Mouse (Mus musculus) spleen, postnatal 36 days (tissue): Measurements from ENCODE around the gene Rab31.

Experiments used
- DNase-seq, 2 experiments: peaks; one replicate each; pipeline ENCODE4 v3.0.0; 2022; ENCODE audit warnings: low spot score in 2 of 2, mixed read lengths in 1 of 2

Gene Rab31

DNA sequence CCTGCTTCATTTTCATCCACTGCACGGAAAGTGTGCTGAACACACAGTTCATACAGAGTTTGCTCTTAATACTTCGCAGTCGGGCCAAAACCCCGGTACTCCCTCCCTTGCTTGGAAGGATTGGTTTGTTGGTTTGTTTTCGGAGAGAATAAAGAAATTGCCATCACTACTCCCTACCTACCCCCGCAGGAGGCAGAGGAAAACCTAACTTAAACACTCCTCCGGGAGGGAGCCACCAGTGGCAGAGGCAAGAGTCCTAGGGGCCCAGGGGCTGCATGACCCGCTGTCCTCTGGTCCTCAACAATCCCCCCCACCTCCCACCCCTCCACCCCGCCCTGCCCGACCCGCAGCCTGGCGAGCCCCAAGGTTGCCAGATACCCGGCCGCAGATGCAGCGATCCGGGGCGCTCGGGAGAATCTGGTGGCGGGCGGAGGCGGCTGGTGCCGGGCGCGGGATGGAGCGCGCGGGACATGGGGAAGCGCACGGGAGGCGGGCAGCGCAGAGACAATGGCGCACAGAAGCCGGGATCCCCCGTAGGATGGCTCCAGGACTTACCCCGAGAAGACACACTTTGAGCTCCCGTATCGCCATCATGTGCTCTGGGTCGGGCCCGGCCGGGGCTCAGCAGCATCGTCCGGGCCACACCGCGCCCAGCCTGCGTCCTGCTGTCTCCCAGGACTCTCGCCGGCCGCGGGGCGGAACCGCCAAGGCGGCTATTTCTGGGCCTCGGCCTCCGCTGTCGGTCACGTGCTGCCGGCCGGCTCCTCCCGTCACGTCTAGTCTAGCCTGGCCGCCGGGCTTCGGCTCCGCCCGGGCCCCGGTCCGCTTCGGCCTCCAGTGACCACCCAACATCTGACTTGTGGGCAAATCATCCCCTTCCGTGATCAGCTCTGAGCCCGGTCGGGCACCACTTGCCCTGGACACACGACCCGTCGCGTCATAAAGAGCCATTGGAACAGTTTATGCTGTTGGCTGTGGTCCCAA lies at the start of gene Rab31:
Rab31 (minus strand) TSS at position 802 of the 984 bp plus-strand sequence.
- peak; percentile 66 to 71 for DNase-seq

DNA sequence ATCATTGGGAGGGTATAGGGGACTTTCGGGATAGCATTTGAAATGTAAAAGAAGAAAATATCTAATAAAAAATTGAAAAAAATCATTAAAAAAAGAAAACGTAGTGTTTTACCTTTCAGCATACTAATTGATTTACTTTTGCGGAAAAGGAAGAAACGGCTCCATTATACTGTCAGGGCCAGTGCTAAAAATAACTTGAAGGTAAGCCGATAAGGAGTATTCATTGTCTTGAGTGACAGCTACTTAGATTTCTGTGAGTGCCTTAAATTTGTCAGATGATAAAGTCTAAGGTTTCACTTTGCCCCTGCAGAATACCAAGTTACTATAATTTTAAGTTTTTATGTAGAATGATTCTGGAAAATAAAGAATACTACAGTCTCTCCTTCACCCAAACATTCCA lies 47.6 kb upstream of the Rab31 start:
- no peak for DNase-seq

DNA sequence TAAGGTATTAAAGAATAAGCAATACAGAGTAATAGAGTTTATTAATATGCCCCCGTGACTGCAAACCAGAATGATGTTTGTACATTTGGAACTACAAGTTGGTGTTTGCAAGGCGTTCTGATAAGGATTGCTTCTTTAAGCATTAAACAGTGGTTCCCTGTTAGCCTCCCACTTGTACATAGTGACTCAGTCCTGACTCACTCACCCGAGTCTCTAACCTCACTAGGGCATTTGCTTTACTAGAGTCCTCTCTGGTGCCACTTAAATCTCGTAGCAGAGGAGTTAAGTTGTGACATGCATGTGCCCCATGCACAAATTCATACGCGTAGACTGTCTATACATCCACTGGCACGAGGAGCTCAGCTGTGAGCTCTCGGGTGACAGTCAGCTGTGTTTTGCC lies 41.2 kb upstream of the Rab31 start:
- no peak for DNase-seq

DNA sequence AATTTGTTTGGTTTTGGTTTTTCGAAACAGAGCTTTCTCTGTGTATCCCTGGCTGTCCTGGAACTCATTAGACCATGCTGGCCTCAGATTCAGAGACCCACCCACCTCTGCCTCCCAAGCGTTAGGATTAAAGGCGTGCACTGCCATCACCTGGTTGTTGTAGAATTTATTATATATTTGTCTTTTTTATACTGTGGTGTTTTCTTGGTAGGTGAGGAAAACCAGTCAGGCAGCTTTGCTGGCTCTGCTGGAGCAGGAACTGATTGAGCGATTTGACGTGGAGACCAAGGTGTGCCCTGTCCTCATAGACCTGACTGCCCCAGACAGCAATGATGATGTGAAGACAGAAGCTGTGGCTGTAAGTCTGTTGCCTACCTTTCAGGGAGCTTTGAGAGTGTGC lies 38.5 kb upstream of the Rab31 start:
- no peak for DNase-seq

DNA sequence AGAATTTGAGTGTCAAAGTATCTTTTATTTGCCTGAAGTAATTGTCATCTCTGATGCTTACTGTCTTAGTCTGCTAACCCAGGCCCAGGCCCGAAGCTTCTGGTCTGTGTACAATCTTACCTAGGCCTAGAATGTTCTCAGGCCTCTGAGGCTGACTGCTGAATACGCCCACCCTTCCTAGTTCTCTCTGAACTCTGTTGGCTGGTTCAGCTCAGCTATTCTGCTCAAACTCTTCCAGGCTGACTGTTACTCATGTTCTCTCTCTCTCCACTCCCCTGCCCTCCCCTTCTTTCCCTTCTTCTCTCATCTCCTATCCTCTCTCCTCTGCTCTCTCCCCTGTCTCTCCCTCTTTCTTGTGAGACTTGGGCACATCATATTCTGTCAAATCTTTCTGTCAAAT lies 33.9 kb upstream of the Rab31 start:
- DNase-seq = no peak

DNA sequence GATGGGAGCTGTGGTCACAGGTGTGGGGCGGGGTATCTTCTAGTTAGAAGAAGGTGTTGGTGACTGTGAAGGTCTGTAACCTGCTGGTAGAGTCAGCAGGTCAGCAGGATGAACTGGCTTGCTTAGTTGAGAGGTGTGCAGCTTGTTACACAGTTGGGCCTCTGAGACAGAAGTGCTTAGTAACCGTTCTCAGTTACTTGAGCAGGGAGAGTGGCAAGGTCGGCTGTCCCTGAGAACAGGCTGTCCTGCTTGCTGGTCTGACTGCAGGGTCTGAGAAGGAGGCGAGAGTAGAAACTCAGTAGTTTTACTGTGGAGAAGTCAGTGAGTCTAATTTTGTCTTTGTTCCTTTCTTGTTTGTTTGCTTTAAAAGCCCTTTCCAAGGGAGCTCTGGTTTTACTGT lies 33.4 kb upstream of the Rab31 start:
- DNase-seq = no peak

DNA sequence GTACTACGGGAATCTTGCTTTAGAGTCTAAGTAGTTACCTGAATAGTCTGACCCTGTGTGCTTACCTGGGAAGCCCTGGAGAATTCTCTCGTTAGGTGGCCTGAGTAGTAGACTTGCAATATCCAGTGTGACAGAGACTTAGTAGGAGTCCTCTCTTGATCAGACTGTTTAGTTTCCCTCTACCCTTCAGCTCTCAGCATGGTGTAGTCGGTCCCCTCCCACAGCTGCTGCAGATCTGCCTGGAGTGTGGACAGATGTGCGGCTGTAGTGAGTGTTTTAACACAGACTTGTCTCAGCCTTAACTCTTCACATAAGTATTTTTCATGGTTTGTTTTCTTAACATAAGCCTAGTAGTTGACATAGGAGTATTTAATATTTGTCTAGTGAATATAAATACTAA lies 29.5 kb upstream of the Rab31 start:
- no peak for DNase-seq

DNA sequence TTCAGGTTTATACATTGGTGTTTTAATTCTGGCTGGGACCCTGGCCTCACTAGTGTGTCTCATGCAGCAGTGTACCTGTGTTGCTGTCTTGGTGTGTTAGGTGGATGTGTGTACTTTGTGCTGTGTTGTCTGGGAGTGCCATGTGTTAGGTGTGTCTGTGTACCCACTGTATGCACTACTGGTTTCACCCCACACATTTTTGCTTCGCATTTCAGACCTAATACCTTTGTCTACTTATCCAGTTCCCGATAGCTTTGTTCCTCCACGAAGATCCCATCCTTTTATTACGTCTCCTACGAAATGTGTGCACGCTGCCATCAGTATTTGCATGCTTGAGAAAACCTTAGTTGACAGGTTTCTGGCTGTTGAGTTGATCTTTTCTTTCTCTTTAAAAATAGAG lies 27.9 kb upstream of the Rab31 start:
- DNase-seq = no peak

DNA sequence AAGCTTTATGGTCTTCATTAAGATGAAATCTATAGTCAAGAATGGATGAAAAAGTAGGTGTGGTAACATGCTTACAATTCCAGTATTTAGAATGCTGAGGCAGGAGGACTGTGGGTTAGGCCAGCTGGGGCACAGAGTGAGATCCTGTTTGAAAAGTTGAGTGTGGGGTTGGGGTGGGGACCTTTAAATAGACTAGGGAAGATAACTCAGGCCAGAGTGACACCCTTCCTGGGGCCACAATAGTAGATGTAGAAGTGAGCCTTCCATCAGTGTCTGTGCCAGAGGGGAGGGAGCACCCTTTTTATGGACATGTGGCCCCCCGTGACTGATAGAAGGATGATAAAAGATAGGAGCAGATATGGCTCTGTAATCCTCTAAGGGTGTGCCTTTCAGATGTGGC lies 26.8 kb upstream of the Rab31 start:
- DNase-seq = no peak

DNA sequence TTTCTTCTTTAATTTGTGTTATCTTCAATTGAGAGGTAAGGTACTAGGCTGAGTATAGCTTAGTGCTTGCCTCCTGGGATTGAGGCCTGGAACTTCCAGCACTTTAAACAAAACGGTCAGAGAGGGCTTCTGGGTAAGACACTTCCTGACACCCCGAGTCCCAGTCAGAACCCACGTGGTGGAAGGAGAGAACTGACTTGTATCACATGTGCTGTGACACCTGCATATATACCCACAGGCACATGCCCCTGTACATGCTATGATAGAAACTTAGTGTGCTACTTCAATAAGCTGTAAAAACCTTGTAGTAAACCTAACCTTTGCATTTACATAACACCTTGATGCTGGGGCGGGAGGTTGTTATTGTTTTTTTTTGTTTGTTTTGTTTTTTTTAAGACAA lies 25.9 kb upstream of the Rab31 start:
- no peak for DNase-seq

DNA sequence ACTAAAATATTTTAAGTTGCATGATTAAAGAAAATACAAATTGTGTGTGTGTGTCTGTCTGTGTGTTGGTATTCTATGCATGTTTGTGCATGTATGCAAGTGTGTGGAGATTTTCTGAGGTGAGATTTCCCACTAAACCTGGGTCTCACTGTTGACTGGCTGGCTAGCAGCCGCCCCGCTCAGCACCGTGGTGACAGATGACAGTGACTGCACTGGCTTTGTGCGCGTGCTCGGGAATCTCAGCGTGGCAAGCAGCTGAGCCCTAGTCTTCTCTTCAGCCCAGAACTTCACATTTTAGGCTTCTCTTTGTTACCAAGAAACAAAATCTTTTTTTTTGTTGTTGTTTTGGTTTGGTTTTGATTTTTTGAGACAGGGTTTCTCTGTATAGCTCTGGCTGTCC lies 23.5 kb upstream of the Rab31 start:
- DNase-seq = no peak

DNA sequence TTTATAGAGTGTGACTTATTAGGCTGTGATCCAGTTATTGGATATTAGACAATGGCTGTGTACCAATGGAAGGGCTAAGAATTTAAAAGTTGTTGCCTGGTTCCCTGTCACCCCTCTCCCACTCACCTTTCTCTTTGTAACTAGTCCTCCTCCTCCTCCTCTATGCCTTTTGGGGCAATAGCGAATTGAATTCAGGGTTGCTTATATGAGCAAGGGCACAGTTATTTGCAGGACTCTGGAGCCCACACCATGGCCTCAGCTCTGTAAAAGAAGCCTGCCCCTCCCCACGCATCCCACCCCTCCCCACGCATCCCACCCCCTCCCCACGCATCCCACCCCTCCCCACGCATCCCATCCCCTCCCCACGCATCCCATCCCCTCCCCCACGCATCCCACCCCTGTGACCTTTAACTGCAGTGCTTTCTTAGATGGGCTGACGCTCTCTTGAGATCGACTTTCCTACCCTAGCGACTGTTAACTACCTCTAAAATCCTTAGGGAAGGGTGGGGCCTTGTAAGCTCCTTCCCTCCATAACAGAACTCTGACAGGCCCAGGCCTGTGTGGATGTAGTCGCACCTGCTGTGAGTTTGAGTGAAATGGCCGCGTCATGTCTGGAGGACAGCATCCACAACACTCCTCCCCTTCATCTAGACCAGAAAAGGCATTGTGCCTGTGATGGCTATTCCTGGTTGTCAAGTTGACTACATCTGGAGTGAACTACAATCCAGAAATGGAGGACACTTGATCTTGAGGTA lies 21.7 kb upstream of the Rab31 start:
- DNase-seq = no peak

DNA sequence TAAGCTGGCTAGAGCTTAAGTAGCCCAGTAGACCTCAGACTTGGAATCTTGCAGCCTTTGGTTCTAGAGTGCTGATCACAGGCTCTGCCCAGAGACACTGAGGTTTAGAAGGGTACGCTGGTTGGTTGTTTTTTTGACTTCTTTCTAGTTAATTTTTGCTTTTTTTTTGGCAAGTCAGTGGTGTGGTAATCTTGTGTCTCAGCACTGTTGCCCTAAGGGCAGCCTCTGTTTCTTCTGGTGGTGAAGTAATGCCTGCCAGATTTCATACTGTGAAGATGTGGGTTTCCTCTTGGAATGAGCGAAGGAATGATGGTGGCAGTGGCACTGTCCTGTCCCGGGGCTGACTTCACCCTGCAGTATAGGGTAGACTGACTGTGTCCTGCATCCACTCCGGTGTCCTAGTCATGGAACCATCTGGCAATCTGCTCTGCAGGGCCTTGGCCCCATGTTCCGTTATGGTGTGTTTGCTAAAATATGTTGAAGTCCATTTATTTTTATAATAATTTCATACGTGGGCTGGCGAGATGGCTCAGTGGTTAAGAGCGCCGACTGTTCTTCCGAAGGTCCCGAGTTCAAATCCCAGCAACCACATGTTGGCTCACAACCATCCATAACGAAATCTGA lies 20.9 kb upstream of the Rab31 start:
- DNase-seq = no peak

DNA sequence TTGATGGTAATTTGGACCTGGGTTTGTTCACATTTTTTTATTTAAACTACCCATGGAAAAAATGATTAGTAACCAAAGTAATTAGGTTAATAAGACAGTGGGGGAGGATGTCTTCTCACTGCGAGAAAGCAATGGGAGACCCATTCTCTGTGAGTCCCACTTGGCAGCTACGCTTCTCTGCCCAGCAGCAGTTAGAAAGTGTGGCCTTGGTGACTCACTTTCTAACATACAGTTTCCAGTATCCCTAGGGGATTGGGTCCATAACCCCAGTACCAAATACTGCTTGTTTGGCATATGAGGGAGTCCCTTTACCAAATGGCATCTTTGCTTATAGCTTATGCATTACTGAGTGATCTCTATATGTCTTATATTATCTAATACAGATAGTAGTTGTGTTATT lies 18.6 kb upstream of the Rab31 start:
- no peak for DNase-seq

DNA sequence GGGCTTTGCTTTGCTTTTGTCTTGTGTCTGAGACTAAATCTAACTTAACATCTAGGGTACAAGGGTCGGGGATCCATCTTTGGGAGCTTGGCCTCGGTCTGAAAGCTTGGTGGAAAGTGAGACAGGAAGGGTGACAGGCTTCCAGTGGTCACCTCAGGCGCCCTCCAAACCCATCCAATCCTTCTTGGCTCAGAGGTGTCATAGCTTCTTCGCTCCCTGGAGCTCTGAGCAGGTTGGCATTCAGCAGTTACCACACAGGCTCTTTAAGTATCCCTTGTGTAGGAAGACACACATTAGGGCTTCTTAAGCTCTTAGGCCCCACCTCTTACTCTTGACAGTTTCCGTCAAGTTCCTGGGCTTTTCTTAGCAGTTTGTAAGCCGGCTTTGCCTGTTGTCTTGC lies 17.0 kb upstream of the Rab31 start:
- no peak for DNase-seq

DNA sequence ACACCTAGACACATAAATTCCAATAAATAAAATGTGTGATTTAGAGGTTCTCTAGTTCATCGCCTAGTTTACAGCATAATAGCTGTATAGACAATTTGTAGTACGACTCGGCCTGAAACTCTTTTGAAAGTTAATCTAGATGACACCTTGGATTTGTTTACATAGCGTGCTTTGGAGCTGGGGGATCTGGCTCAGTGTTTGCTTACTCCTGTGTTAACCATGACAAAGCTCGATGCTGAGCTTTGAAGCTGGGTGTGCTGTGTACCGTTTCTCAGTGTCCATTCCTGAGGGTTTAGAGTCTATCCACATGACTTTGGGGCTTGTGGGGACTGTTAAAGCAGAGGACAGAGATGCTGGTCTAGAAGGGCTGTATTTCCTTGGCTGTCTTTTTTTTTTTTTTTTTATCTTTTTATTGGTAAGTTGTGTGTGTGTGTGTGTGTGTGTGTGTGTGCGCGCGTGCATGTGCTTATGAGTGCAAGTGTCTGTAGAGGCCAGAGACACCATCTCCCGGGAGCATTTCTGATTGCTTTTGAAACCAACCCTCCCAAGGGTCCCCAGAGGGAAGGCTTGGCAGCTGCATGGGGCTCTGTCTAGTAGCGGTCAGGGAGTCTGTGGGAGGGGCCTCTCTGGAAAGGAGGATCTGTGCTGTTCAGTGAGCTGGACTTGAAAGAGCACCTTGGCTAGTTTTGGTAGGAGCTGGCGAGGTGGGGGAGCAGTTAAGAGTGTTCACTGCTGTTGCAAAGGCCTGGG lies 16.2 kb upstream of the Rab31 start:
- peak in 1 of 2 experiments; percentile 8 for DNase-seq

DNA sequence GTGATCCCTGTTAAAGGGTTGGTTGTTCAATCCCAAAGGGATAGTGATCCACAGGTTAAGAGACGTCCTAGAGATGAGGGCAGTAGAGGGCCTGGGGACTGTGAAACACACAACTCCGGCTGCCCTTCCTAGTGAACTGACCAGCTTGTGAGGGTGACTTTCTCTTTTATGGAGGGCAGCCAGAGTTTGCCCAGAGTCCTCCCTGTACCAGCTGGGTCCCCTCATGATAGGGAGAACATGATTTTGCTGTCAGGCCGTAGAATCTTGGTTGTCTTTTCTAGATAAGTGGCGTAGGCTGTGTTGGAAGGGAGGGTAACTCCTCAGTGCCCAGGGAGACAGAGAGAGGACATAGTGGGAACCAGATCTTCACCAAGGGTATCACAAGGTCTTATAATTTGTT lies 14.7 kb upstream of the Rab31 start:
- no peak for DNase-seq

DNA sequence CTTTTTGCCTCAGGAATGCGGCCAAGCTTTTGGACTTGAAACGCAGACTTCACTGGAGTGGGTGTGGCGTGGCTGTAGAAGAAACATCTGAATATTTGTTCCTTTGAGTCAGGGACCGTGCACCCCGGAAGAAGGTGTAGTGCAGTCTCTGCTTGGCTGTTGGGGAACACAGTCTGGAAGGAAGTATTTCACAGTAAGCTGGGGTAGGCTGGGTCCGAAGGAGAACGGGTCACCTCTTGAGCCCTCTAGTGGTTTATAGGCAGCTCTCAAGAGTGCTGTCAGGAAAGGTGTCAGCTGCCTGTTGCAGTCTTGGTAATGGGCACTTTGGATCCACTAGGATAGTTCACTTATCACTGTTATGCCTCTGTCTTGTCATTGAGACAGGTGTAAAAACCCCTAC lies 13.7 kb upstream of the Rab31 start:
- peak; percentile 39 to 48 for DNase-seq

DNA sequence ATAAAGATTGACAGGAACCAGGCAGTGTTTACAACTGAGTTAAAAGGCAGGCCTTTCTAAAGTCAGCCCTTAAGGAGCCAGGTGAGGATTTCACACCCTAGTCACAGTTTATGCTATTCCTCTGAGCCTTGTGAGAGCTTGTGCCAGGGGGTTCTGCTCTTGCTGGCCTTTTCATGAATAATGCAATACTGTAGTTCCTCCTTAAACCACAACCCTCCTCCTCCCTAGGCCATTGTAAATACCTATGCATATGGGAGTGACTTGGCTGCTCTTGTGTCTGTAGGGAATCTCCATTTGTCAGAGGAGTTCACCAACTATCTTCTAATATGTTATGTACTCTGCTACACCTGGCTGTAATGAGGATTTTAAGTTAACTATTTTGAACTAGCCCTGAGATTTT lies 13.2 kb upstream of the Rab31 start:
- DNase-seq = no peak

DNA sequence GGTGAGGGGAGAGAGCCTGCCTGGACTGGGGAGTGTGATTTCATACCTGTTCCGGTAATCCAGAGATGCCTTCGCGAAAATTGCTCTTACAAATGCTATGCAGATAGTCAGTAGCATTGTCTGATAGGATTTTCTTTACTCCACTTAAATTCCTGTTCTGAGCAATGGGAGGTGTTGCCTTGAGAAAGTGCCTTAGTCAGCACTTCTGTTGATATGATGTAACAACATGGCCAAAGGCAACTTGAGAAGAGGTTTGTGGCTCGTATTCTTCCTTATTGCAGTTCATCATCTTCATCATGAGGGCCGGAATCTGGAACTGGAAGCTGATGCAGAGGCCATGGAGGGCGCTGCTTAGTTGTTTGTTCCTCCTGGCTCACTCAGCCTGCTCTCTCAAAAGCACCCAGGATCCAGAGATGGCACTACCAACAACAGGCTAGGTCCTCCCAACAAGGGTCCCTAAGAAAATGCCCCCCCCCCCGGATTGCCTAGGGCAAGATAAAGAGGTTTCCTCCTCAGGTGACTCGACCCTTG lies 12.1 kb upstream of the Rab31 start:
- peak in 1 of 2 experiments; percentile 24 for DNase-seq
